Mouse (Mus musculus) cerebellum, postnatal 4 days (tissue): ENCODE measurements around the gene Olfr1450.
"Not testable (repeated sequence)": the region's sequence is repeated elsewhere in the genome, so short reads cannot be mapped to it uniquely, and the experiment has no call there.

Source experiments
- DNase-seq, 2 experiments: peaks; one replicate each; pipeline ENCODE4 v3.0.0; 2022; ENCODE audit warnings: low spot score in 2 of 2, mixed read lengths in 1 of 2

Gene Olfr1450

GRCm38 (mm10) chr19:12949958-12950357, at the start of gene Olfr1450:
Gene Olfr1450 (plus strand): TSS chr19:12950258.
- no peak for DNase-seq

GRCm38 (mm10) chr19:12903643-12904042, 46.4 kb upstream of the Olfr1450 start, which contains the start of gene Olfr1447:
Gene Olfr1447 (minus strand): TSS chr19:12903743.
- DNase-seq, result no peak

GRCm38 (mm10) chr19:12924319-12924718, 25.7 kb upstream of the Olfr1450 start, which contains the start of gene Olfr1448:
Gene Olfr1448 (minus strand): TSS chr19:12924419.
- DNase-seq, result no peak

- no peak for DNase-seq
Measured at GRCm38 (mm10) chr19:12930540-12930939, 19.5 kb upstream of the Olfr1450 start, which contains the start of gene Olfr1449. Gene Olfr1449 (plus strand): TSS chr19:12930840.

GRCm38 (mm10) chr19:12970082-12970481, 20.0 kb downstream of the Olfr1450 start:
- not testable (repeated sequence) for DNase-seq

GRCm38 (mm10) chr19:12992316-12992715, 42.3 kb downstream of the Olfr1450 start:
- DNase-seq, result not testable (repeated sequence)

GRCm38 (mm10) chr19:12994714-12995113, 44.7 kb downstream of the Olfr1450 start, which contains the start of gene Olfr1451:
Gene Olfr1451 (plus strand): TSS chr19:12995014.
- DNase-seq, result no peak
